Mouse (Mus musculus): Measurements from ENCODE around the gene Fap.

Gene Fap

GRCm38 (mm10) chr2:62573753-62574159 is at the start of gene Fap:
Fap (minus strand) TSS chr2:62574075.
- no peak for DNase-seq (ENCODE audit: low spot score)

- DNase-seq (ENCODE audit: low spot score): no peak
Measured at GRCm38 (mm10) chr2:62623024-62623441, 49.2 kb upstream of the Fap start.

GRCm38 (mm10) chr2:62619679-62620078 is 45.8 kb upstream of the Fap start:
- peak; percentile 72 for DNase-seq (ENCODE audit: low spot score)

- DNase-seq (ENCODE audit: low spot score): peak; percentile 88
Measured at GRCm38 (mm10) chr2:62618934-62619341, 45.1 kb upstream of the Fap start.

GRCm38 (mm10) chr2:62613133-62613532 is 39.3 kb upstream of the Fap start:
- DNase-seq (ENCODE audit: low spot score): no peak

GRCm38 (mm10) chr2:62606205-62606604 is 32.3 kb upstream of the Fap start:
- DNase-seq (ENCODE audit: low spot score): no peak

GRCm38 (mm10) chr2:62603530-62603929 is 29.7 kb upstream of the Fap start:
- DNase-seq (ENCODE audit: low spot score): no peak

- no peak for DNase-seq (ENCODE audit: low spot score)
Measured at GRCm38 (mm10) chr2:62596586-62596985, 22.7 kb upstream of the Fap start.

- no peak for DNase-seq (ENCODE audit: low spot score)
Measured at GRCm38 (mm10) chr2:62594491-62594890, 20.6 kb upstream of the Fap start.

- no peak for DNase-seq (ENCODE audit: low spot score)
Measured at GRCm38 (mm10) chr2:62591555-62591954, 17.7 kb upstream of the Fap start.

GRCm38 (mm10) chr2:62589333-62589732 is 15.5 kb upstream of the Fap start:
- DNase-seq (ENCODE audit: low spot score): no peak

GRCm38 (mm10) chr2:62585769-62586168 is 11.9 kb upstream of the Fap start:
- no peak for DNase-seq (ENCODE audit: low spot score)

GRCm38 (mm10) chr2:62574962-62575361 is 1.1 kb upstream of the Fap start:
- DNase-seq (ENCODE audit: low spot score): no peak

GRCm38 (mm10) chr2:62574250-62574649 is 375 bp upstream of the Fap start:
- DNase-seq (ENCODE audit: low spot score): no peak

GRCm38 (mm10) chr2:62573099-62573752 is 649 bp downstream of the Fap start:
- no peak for DNase-seq (ENCODE audit: low spot score)

GRCm38 (mm10) chr2:62564687-62565086 is 9.2 kb downstream of the Fap start:
- no peak for DNase-seq (ENCODE audit: low spot score)

- DNase-seq (ENCODE audit: low spot score): no peak
Measured at GRCm38 (mm10) chr2:62562661-62563485, 11.0 kb downstream of the Fap start.

GRCm38 (mm10) chr2:62557417-62557816 is 16.5 kb downstream of the Fap start:
- DNase-seq (ENCODE audit: low spot score): peak; percentile 3

GRCm38 (mm10) chr2:62556349-62556748 is 17.5 kb downstream of the Fap start:
- DNase-seq (ENCODE audit: low spot score): no peak

- DNase-seq (ENCODE audit: low spot score): no peak
Measured at GRCm38 (mm10) chr2:62549659-62550058, 24.2 kb downstream of the Fap start.

- no peak for DNase-seq (ENCODE audit: low spot score)
Measured at GRCm38 (mm10) chr2:62549131-62549530, 24.7 kb downstream of the Fap start.

GRCm38 (mm10) chr2:62548104-62548503 is 25.8 kb downstream of the Fap start:
- no peak for DNase-seq (ENCODE audit: low spot score)

- DNase-seq (ENCODE audit: low spot score): no peak
Measured at GRCm38 (mm10) chr2:62535483-62535882, 38.4 kb downstream of the Fap start.

Measured in c-Kit-positive CD71-positive TER-119-positive erythroid progenitor cells, embryonic 14.5 days (primary cell).